Mouse (Mus musculus) kidney, postnatal 0 days (tissue): ENCODE results near the gene Pmepa1. TPM values are rescaled to one million over a fixed set of nuclear protein-coding genes. Genes with fewer than 3 reads are reported as not detected.

Experiments used
- ATAC-seq: fragments of 200-750 bp; cut with Nextera tagmentation; replicated peaks from 2 replicates; pipeline ENCODE4 v1.8.0; 2017; ENCODE audit warnings: low read depth, moderate number of reproducible peaks, moderate TSS enrichment, moderate library complexity; ENCODE audit not compliant: low FRiP score
- DNase-seq: peaks from one replicate; pipeline ENCODE4 v3.0.0-alpha.2; 2016; ENCODE audit warnings: low spot score
- H3K27ac ChIP-seq: fragments of 300-500 bp; sonication (generic); 2 replicates; pipeline ENCODE4 v1.5.1; 2014; ENCODE audit warnings: mild to moderate bottlenecking
- H3K27me3 ChIP-seq: fragments of 300-500 bp; sonication (generic); 2 replicates; pipeline ENCODE4 v1.6.1; 2014; ENCODE audit warnings: low read length, mixed read lengths; ENCODE audit not compliant: insufficient read depth
- H3K36me3 ChIP-seq: fragments of 300-500 bp; sonication (generic); 2 replicates; pipeline ENCODE4 v1.6.1; 2014; ENCODE audit warnings: low read length, mixed read lengths; ENCODE audit not compliant: insufficient read depth
- H3K4me1 ChIP-seq: fragments of 300-500 bp; sonication (generic); replicated peaks from 2 replicates; pipeline ENCODE4 v1.6.1; 2014; ENCODE audit warnings: antibody characterized with exemption, low read length, mixed read lengths; ENCODE audit not compliant: insufficient read depth
- H3K4me2 ChIP-seq: fragments of 300-500 bp; sonication (generic); 2 replicates; pipeline ENCODE4 v1.6.1; 2014; ENCODE audit warnings: mild to moderate bottlenecking, low read length, moderate library complexity, mixed read lengths
- H3K4me3 ChIP-seq: fragments of 300-500 bp; sonication (generic); replicated peaks from 2 replicates; pipeline ENCODE4 v1.5.1; 2014; ENCODE audit warnings: low read depth, low read length
- H3K9ac ChIP-seq: fragments of 300-500 bp; sonication (generic); 2 replicates; pipeline ENCODE4 v1.6.1; 2014; ENCODE audit warnings: low read depth, low read length
- H3K9me3 ChIP-seq: fragments of 300-500 bp; sonication (generic); replicated peaks from 2 replicates; pipeline ENCODE4 v1.6.1; 2016; ENCODE audit warnings: low read length, inconsistent platforms, mixed read lengths
- CTCF ChIP-seq: IDR thresholded peaks from 2 replicates; pipeline ENCODE4 v1.5.1; 2016; ENCODE audit warnings: antibody characterized with exemption, low read depth, mild to moderate bottlenecking, moderate library complexity
- WGBS: fragments of 180-500 bp; shearing (Covaris S2); extraction: QIAGEN DNeasy Blood & Tissue Kit; methylation state at CpG from one replicate; pipeline ENCODE4 v1.1.7; 2014; 5-methylcytosine and 5-hydroxymethylcytosine counted together
- polyA plus RNA-seq: library from polyadenylated mRNA; unstranded; fragments of >200 nt; fragmentation: Nextera tagmentation; extraction: Ambion mirVana; gene quantifications from 2 replicates; pipeline ENCODE4 v1.2.1, GENCODE M21; 2015

The Pmepa1 gene
- polyA plus RNA-seq, 1 experiment from 2014 or later = 5.8 TPM

GRCm38 (mm10) chr2:173232766-173233099 is 43.6 kb downstream of the Pmepa1 start:
- H3K4me2 ChIP-seq = no peak overlapping the region
- H3K4me1 ChIP-seq = peaks cover 28% of the 10 kb centered on the region
- H3K9ac ChIP-seq = no peak overlapping the region
- no peaks in the 10 kb centered on the region for H3K9me3 ChIP-seq
- H3K27me3 ChIP-seq = no peaks in the 10 kb centered on the region
- H3K4me3 ChIP-seq = no peak overlapping the region
- peak; percentile 28; the same call in 1 of the 2 replicates for TF ChIP-seq CTCF
- H3K27ac ChIP-seq = no peak overlapping the region
- ATAC-seq (no peak), DNase-seq (no peak)
- peaks cover 29% of the 10 kb centered on the region for H3K36me3 ChIP-seq
- 87% methylated on average over 8 of the region's 8 CpGs for WGBS

DNA sequence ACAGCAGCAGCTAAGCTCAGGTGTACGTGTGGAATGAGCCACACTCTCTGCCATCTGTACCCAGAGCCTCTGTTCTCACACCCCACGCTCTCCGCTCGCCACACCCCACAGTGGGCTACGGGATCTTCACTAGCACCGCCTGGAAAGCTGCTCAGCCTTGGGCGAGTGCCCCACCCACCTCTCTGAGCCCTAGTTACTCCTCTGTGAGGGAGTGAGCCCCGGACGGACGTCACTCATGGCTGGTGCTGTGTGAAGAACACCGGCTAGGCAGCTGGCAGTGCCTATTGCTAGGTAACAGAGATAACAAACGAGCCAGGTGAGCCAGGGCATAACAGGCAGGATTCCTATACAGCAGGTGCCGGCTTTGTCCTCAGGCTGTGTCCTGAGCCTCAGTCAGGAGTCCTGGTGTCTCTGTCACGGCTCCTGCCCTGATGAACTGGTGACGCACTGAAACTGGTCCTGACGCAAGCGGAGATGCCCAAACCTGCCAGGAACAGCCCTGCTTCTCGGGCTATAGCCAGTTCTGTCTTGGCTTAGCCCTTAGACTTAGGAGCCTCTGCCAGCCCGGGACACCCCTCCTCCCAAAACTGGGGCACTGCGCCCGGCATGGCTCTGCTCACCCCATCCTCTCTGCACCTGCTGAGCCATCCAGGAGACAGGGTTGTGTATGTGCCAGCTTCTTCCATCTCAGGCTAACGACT is 44.1 kb downstream of the Pmepa1 start:
- Histone ChIP-seq H3K4me3 (no peak overlapping the region), H3K27ac (no peak overlapping the region), H3K27me3 (no peaks in the 10 kb centered on the region), H3K4me2 (no peak overlapping the region), H3K4me1 (peaks cover 23% of the 10 kb centered on the region), H3K9ac (no peak overlapping the region), H3K9me3 (no peaks in the 10 kb centered on the region), H3K36me3 (peaks cover 31% of the 10 kb centered on the region)
- ATAC-seq (peak; percentile 35; the same call in 1 of the 2 replicates), DNase-seq (no peak)
- no peak for TF ChIP-seq CTCF
- 70% methylated on average over 22 of the region's 22 CpGs for WGBS

- Histone ChIP-seq H3K9me3 (no peaks in the 10 kb centered on the region), H3K4me3 (no peak overlapping the region), H3K4me1 (peaks cover 3% of the 10 kb centered on the region; the same call in 1 of the 2 replicates), H3K4me2 (no peak overlapping the region), H3K27me3 (no peaks in the 10 kb centered on the region), H3K27ac (no peak overlapping the region), H3K36me3 (peaks cover 31% of the 10 kb centered on the region), H3K9ac (no peak overlapping the region)
- 9% methylated on average over 10 of the region's 10 CpGs for WGBS
- ATAC-seq (peak; percentile 84), DNase-seq (peak; percentile 91)
- TF ChIP-seq CTCF = peak; percentile 89
These were observed 46.6 kb downstream of the Pmepa1 start for GRCm38 (mm10) chr2:173229578-173230224.

DNA sequence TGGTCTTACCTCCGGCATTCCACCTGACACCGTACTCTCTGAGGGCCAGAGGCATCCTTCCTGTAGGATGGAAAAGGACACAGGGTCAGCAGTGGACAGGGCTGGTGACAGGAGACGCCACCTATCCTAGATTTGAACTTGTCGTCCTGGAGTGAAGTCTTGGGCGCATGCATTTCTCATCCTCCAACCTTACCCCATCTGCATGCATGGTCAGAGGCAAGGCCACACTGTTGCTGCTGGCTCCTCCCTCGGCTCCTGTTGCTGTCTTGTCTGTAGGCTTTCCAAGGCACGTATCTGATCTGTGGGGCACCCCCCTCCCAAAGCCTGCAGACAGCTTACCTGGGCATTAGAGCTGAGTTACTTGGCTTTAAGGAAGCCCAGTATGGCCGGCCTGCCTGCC is 47.8 kb downstream of the Pmepa1 start:
- Histone ChIP-seq H3K4me1 (0 out of 2 replicates have a peak, but pooled peaks cover 3% of the 10 kb centered on the region), H3K36me3 (peaks cover 31% of the 10 kb centered on the region), H3K4me2 (no peak overlapping the region), H3K27ac (no peak overlapping the region), H3K9me3 (no peaks in the 10 kb centered on the region), H3K4me3 (no peak overlapping the region), H3K27me3 (no peaks in the 10 kb centered on the region), H3K9ac (no peak overlapping the region)
- TF ChIP-seq CTCF = no peak
- no peak for DNase-seq
- WGBS = 91% methylated on average over 8 of the region's 8 CpGs
- no peak for ATAC-seq

GRCm38 (mm10) chr2:173226792-173227191 is 49.5 kb downstream of the Pmepa1 start:
- ATAC-seq (no peak), DNase-seq (no peak)
- H3K9me3 ChIP-seq = no peaks in the 10 kb centered on the region
- no peak overlapping the region for H3K4me2 ChIP-seq
- no peaks in the 10 kb centered on the region for H3K4me1 ChIP-seq
- no peak overlapping the region for H3K27ac ChIP-seq
- H3K9ac ChIP-seq = no peak overlapping the region
- TF ChIP-seq CTCF = no peak
- H3K27me3 ChIP-seq = no peaks in the 10 kb centered on the region
- peaks cover 22% of the 10 kb centered on the region for H3K36me3 ChIP-seq
- 90% methylated on average over 8 of the region's 8 CpGs for WGBS
- H3K4me3 ChIP-seq = no peak overlapping the region

GRCm38 (mm10) chr2:173225906-173226305 is 50.4 kb downstream of the Pmepa1 start:
- Histone ChIP-seq H3K9me3 (no peaks in the 10 kb centered on the region), H3K4me1 (no peaks in the 10 kb centered on the region), H3K36me3 (peaks cover 18% of the 10 kb centered on the region), H3K27ac (no peak overlapping the region), H3K4me3 (no peak overlapping the region), H3K27me3 (no peaks in the 10 kb centered on the region), H3K9ac (no peak overlapping the region), H3K4me2 (no peak overlapping the region)
- DNase-seq (no peak), ATAC-seq (no peak)
- 81% methylated on average over 7 of the region's 7 CpGs for WGBS
- TF ChIP-seq CTCF = no peak
